Mouse (Mus musculus) midbrain, embryonic 14.5 days (tissue): ENCODE measurements at regions not wholly inside any gene's neighbourhood (a gene's known extent, or its start where the extent isn't known, plus 50 kb on each side); places are given as distances from the start of the nearest gene placed in this dataset.
"Not testable (repeated sequence)": the region's sequence is repeated elsewhere in the genome, so short reads cannot be mapped to it uniquely, and the experiment has no call there.

Source experiments
- ATAC-seq: fragments of 200-750 bp; cut with Nextera tagmentation; 2 replicates; pipeline ENCODE4 v1.8.0; 2017; ENCODE audit warnings: moderate number of reproducible peaks, moderate library complexity; ENCODE audit not compliant: low FRiP score, low TSS enrichment
- DNase-seq: peaks from one replicate; pipeline ENCODE4 v3.0.0-alpha.2; 2015
- H3K27ac ChIP-seq: fragments of 300-500 bp; sonication (generic); replicated peaks from 2 replicates; pipeline ENCODE4 v1.5.1; 2014; ENCODE audit warnings: mild to moderate bottlenecking, low read depth, low read length, moderate library complexity
- H3K27me3 ChIP-seq: fragments of 300-500 bp; sonication (generic); 2 replicates; pipeline ENCODE4 v1.6.1; 2014; ENCODE audit warnings: low read length, control low read depth, mixed read lengths; ENCODE audit not compliant: control insufficient read depth, insufficient read depth
- H3K36me3 ChIP-seq: fragments of 300-500 bp; sonication (generic); 2 replicates; pipeline ENCODE4 v1.6.1; 2014; ENCODE audit warnings: low read length, control low read depth; ENCODE audit not compliant: control insufficient read depth, insufficient read depth
- H3K4me1 ChIP-seq: fragments of 300-500 bp; sonication (generic); 2 replicates; pipeline ENCODE4 v1.6.1; 2014; ENCODE audit warnings: mild to moderate bottlenecking, antibody characterized with exemption, low read length, control low read depth; ENCODE audit not compliant: control insufficient read depth, insufficient read depth
- H3K4me2 ChIP-seq: fragments of 300-500 bp; sonication (generic); 2 replicates; pipeline ENCODE4 v1.6.1; 2014; ENCODE audit warnings: mild to moderate bottlenecking, low read length, moderate library complexity
- H3K4me3 ChIP-seq: fragments of 300-500 bp; sonication (generic); replicated peaks from 2 replicates; pipeline ENCODE4 v1.5.1; 2014; ENCODE audit warnings: low read depth, low read length
- H3K9ac ChIP-seq: fragments of 300-500 bp; sonication (generic); replicated peaks from 2 replicates; pipeline ENCODE4 v1.6.1; 2014; ENCODE audit warnings: mild to moderate bottlenecking, low read length, moderate library complexity
- H3K9me3 ChIP-seq: fragments of 300-500 bp; sonication (generic); 2 replicates; pipeline ENCODE4 v1.6.1; 2016; ENCODE audit warnings: low read length, control low read depth, mixed read lengths; ENCODE audit not compliant: control insufficient read depth
- WGBS: fragments of 180-500 bp; shearing (Covaris S2); extraction: QIAGEN DNeasy Blood & Tissue Kit; methylation state at CpG from one replicate; pipeline ENCODE4 v1.1.7; 2014; 5-methylcytosine and 5-hydroxymethylcytosine counted together

DNA sequence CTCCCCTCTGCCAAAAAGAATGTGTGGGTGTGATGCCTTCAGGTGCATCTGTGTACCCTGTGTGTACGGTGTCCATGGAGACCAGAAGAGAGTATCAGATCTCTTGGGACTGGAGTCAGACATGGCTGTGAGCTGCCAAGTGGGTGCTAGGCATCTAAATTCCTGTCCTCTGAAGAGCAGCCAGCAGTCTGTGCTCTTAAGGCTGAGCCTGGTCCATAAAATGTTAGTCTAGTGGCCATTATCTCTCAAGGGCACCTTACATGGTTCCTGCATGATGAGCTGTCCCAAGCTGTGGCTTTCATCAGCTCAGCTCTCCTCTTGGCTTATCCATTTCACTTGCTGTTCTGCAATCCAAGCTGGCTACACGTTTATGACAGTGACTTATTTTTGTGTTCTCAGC is 686.4 kb upstream of the Agtr1b start:
- H3K4me2 ChIP-seq, DNase-seq, H3K36me3 ChIP-seq, H3K27ac ChIP-seq, ATAC-seq, H3K27me3 ChIP-seq, H3K9ac ChIP-seq, H3K4me1 ChIP-seq, H3K4me3 ChIP-seq, H3K9me3 ChIP-seq: not testable (repeated sequence)
- 84% methylated on average over 1 of the region's 2 CpGs for WGBS

GRCm38 (mm10) chr3:21049365-21049764 is 682.4 kb upstream of the Agtr1b start:
- ATAC-seq, H3K4me2 ChIP-seq, H3K36me3 ChIP-seq: not testable (repeated sequence)

DNA sequence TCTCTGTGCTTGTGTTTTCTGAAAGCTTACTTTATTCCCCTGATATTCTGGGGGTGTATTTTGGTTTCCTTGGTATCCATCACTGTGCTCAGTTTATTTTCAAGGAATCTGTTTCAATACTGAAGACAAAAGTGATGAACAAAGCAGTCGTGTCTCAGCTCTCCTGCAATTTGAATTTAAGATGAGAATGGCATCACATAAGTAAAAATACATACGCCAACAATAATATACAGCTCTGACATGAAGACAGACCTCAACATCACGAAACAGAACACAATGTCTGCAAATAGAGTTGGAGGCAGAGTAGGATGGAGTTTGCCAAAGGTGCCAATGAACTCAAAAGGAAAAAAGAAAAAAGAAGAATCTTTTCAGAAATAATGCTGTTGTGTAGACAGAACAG is 679.0 kb upstream of the Agtr1b start:
- no peak for ATAC-seq
- 82% methylated on average over 3 of the region's 3 CpGs for WGBS

More at GRCm38 (mm10) chr3:21049365-21049764, 682.4 kb upstream of the Agtr1b start:
- H3K4me3 ChIP-seq, DNase-seq, H3K27ac ChIP-seq, H3K27me3 ChIP-seq, H3K4me1 ChIP-seq, H3K9ac ChIP-seq, H3K9me3 ChIP-seq: not testable (repeated sequence)
- WGBS: 71% methylated on average over 19 of the region's 25 CpGs

GRCm38 (mm10) chr3:21025876-21026275 is 658.9 kb upstream of the Agtr1b start:
- no peak overlapping the region for H3K4me2 ChIP-seq
- 7% methylated on average over 1 of the region's 1 CpGs for WGBS
- no peak overlapping the region for H3K27ac ChIP-seq
- no peak for ATAC-seq
- H3K4me3 ChIP-seq: no peak overlapping the region
- no peaks in the 10 kb centered on the region for H3K4me1 ChIP-seq
- no peak overlapping the region for H3K9ac ChIP-seq
- H3K27me3 ChIP-seq: no peaks in the 10 kb centered on the region
- no peaks in the 10 kb centered on the region for H3K9me3 ChIP-seq
- H3K36me3 ChIP-seq: no peaks in the 10 kb centered on the region
- peak; percentile 52 for DNase-seq

More for the DNA sequence above, 679.0 kb upstream of the Agtr1b start:
- Histone ChIP-seq H3K4me3 (no peak overlapping the region), H3K27me3 (no peaks in the 10 kb centered on the region), H3K9ac (no peak overlapping the region), H3K9me3 (no peaks in the 10 kb centered on the region), H3K4me2 (no peak overlapping the region), H3K4me1 (no peaks in the 10 kb centered on the region), H3K27ac (no peak overlapping the region), H3K36me3 (no peaks in the 10 kb centered on the region)
- DNase-seq: no peak

GRCm38 (mm10) chr3:21020946-21021345 is 654.0 kb upstream of the Agtr1b start:
- no peak overlapping the region for H3K27ac ChIP-seq
- no peaks in the 10 kb centered on the region for H3K4me1 ChIP-seq
- H3K9ac ChIP-seq: no peak overlapping the region
- H3K27me3 ChIP-seq: no peaks in the 10 kb centered on the region
- WGBS: 85% methylated on average over 1 of the region's 1 CpGs
- H3K4me2 ChIP-seq: no peak overlapping the region
- ATAC-seq (no peak), DNase-seq (no peak)
- no peaks in the 10 kb centered on the region for H3K9me3 ChIP-seq
- no peak overlapping the region for H3K4me3 ChIP-seq
- H3K36me3 ChIP-seq: no peaks in the 10 kb centered on the region

DNA sequence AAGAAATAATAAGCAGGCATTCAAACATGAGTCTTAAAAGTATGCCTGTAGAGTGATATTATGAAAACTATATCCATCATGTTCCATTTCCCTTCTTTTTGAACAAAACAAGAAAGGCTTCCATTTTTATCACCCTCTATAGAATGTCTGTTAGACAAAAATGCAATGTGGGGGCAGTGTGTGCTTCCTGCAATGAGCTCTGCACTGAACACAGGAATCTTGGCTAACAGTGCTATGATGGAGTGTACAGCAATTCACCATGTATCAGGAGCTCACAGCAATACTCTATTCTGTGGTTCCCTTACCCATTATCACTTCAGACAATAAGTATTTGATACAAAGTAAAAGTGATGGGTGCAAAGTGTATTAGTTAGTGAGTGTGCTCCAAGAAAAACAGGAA is 653.3 kb upstream of the Agtr1b start:
- DNase-seq: no peak
- Histone ChIP-seq H3K27me3 (no peaks in the 10 kb centered on the region), H3K9ac (no peak overlapping the region), H3K36me3 (no peaks in the 10 kb centered on the region), H3K9me3 (no peaks in the 10 kb centered on the region), H3K4me1 (no peaks in the 10 kb centered on the region), H3K4me3 (no peak overlapping the region), H3K27ac (no peak overlapping the region), H3K4me2 (no peak overlapping the region)
- ATAC-seq: no peak

DNA sequence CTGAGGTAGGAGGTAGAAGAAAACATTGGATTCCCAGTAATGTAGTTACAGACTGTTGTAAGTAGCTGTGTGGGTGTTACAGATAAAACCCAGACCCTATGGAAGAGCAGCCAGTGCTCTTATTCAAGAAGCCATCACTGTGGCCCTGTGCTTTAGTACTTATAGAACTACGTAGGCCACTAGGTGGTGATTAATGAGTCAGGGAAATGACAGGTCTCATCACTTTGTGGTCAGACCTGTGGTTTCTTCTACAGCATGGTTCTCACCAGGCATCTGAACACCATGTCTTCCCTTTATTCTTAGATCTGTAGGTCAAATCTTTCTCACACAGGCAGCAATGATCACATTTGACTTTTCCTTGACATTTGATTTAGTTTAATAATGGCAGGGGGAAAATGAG is 642.7 kb upstream of the Agtr1b start:
- Histone ChIP-seq H3K4me3 (no peak overlapping the region), H3K4me1 (no peaks in the 10 kb centered on the region), H3K27me3 (no peaks in the 10 kb centered on the region), H3K27ac (no peak overlapping the region), H3K9me3 (no peaks in the 10 kb centered on the region), H3K36me3 (no peaks in the 10 kb centered on the region), H3K4me2 (no peak overlapping the region), H3K9ac (no peak overlapping the region)
- ATAC-seq (no peak), DNase-seq (no peak)
- WGBS: 90% methylated on average over 1 of the region's 1 CpGs

DNA sequence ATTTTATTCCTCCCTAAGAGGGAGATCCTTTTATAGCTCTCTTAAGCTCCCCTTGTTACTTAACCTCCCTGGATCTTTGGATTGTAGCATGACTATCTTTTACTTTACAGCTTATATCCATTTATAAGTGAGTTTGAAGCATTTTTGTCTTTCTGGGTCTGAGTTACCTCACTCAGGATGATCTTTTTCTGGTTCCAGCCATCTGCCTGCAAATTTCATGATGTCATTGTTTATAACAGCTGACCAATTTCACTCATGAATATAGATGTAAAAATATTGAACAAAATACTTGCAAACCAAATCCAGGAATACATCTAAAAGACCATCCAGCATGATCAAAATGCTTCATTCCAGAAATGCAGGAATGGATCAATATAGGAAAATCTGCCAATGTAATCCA is 631.3 kb upstream of the Agtr1b start:
- H3K27ac ChIP-seq: no peak overlapping the region
- H3K4me3 ChIP-seq: no peak overlapping the region
- no peak overlapping the region for H3K9ac ChIP-seq
- no peaks in the 10 kb centered on the region for H3K27me3 ChIP-seq
- no peaks in the 10 kb centered on the region for H3K4me1 ChIP-seq
- no peak overlapping the region for H3K4me2 ChIP-seq
- H3K36me3 ChIP-seq: no peaks in the 10 kb centered on the region
- no peaks in the 10 kb centered on the region for H3K9me3 ChIP-seq
- ATAC-seq: no peak
- no peak for DNase-seq

DNA sequence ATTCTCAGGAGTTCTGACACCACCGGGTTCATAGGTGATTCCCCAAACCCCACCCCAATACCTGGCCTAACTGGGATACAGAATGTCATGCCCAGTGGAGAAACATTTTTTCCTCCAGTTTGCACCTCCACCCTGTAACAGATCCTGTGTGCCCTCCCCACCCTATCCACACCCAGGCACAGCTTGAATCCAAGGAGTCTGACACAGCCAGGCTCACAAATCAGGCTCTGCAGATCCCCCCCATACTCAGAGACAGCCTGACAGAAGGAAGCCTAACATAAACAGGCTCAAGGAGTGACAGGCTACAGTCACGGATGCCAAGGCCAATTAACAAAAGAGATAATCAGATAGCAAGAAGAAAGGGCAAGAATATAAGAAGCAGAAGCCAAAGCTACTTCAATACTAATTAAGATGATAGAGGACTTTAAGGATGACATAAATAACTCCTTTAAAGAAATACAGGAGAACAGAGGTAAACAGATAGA is 622.6 kb upstream of the Agtr1b start:
- H3K27me3 ChIP-seq: no peaks in the 10 kb centered on the region
- 43% methylated on average over 2 of the region's 2 CpGs for WGBS
- ATAC-seq: no peak; the same call in 1 of the 2 replicates

More for the DNA sequence above, 622.6 kb upstream of the Agtr1b start:
- no peak for DNase-seq
- H3K9ac ChIP-seq: no peak overlapping the region
- H3K4me2 ChIP-seq: no peak overlapping the region
- H3K4me1 ChIP-seq: peaks cover 23% of the 10 kb centered on the region
- no peak overlapping the region for H3K27ac ChIP-seq
- no peaks in the 10 kb centered on the region for H3K36me3 ChIP-seq
- H3K9me3 ChIP-seq: peaks cover 7% of the 10 kb centered on the region
- no peak overlapping the region for H3K4me3 ChIP-seq
